Mouse (Mus musculus) heart, embryonic 11.5 days (tissue): ENCODE data around the gene Chmp2b. TPM values are rescaled to one million over a fixed set of nuclear protein-coding genes. Genes with fewer than 3 reads are reported as not detected.

Source experiments
- ATAC-seq: fragments of 200-750 bp; cut with Nextera tagmentation; replicated peaks from 2 replicates; pipeline ENCODE4 v1.8.0; 2017; ENCODE audit warnings: moderate library complexity; ENCODE audit not compliant: insufficient number of reproducible peaks, low FRiP score, low TSS enrichment
- H3K27ac ChIP-seq: fragments of 300-500 bp; sonication (generic); 2 replicates; pipeline ENCODE4 v1.5.1; 2014; ENCODE audit warnings: mild to moderate bottlenecking, low read depth, low read length
- H3K27me3 ChIP-seq: fragments of 300-500 bp; sonication (generic); 2 replicates; pipeline ENCODE4 v1.6.1; 2014; ENCODE audit warnings: mild to moderate bottlenecking, low read length, mixed read lengths; ENCODE audit not compliant: control insufficient read depth, insufficient read depth
- H3K36me3 ChIP-seq: fragments of 300-500 bp; sonication (generic); 2 replicates; pipeline ENCODE4 v1.6.1; 2014; ENCODE audit warnings: mild to moderate bottlenecking, low read length, moderate library complexity, mixed read lengths; ENCODE audit not compliant: control insufficient read depth, insufficient read depth
- H3K4me1 ChIP-seq: fragments of 300-500 bp; sonication (generic); 2 replicates; pipeline ENCODE4 v1.6.1; 2014; ENCODE audit warnings: low read length; ENCODE audit not compliant: control insufficient read depth, insufficient read depth
- H3K4me2 ChIP-seq: fragments of 300-500 bp; sonication (generic); 2 replicates; pipeline ENCODE4 v1.6.1; 2014; ENCODE audit warnings: mild to moderate bottlenecking, moderate library complexity
- H3K4me3 ChIP-seq: fragments of 300-500 bp; sonication (generic); 2 replicates; pipeline ENCODE4 v1.5.1; 2014; ENCODE audit warnings: low read depth, low read length
- H3K9ac ChIP-seq: fragments of 300-500 bp; sonication (generic); 2 replicates; pipeline ENCODE4 v1.6.1; 2014; ENCODE audit warnings: mild to moderate bottlenecking, low read depth, low read length, moderate library complexity
- H3K9me3 ChIP-seq: fragments of 300-500 bp; sonication (generic); replicated peaks from 2 replicates; pipeline ENCODE4 v1.6.1; 2016; ENCODE audit warnings: low read length; ENCODE audit not compliant: control insufficient read depth
- whole genome bisulfite sequencing: fragments of 180-500 bp; shearing (Covaris S2); extraction: QIAGEN DNeasy Blood & Tissue Kit; methylation state at CpG from one replicate; pipeline ENCODE4 v1.1.7; 2014; ENCODE audit not compliant: insufficient replicate concordance; 5-methylcytosine and 5-hydroxymethylcytosine counted together
- polyA plus RNA-seq: library from polyadenylated mRNA; unstranded; fragments of >200 nt; fragmentation: Nextera tagmentation; extraction: Ambion mirVana; gene quantifications from 2 replicates; pipeline ENCODE4 v1.2.1, GENCODE M21; 2014

Chmp2b gene
- polyA plus RNA-seq, 1 experiment from 2014 or later: 43.2 TPM

DNA sequence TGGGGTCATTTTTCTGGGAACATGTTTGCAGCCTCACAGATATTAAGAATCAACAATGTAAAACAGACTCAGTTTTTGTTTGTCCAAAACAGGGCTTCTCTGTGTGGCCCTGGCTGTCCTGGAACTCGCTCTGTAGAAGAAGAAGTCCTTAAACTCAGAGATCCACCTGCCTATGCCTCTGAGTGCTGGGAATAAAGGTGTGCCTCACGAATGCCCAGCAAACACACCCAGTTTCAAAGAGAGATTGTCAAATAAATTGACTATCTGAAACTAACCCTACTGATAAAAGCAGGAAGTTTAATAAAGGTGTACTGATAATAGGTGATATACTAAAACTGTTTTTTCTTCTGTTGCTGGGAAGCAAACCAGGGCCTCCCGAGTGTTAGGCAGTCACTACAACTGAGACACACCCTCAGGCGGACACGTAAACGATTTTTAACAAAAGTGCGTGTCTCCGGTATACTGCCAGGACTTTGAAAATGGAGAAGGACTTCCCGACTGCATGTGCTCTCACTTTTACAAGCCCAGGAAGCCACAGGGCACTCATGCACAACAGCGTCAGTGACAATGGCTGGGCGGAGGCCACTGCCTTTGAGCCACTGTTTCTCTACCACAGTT, 18.7 kb downstream of the Chmp2b start:
- Histone ChIP-seq H3K9me3 (no peaks in the 10 kb centered on the region), H3K9ac (no peak overlapping the region), H3K27me3 (no peaks in the 10 kb centered on the region), H3K4me3 (no peak overlapping the region), H3K4me2 (no peak overlapping the region), H3K36me3 (peaks cover 4% of the 10 kb centered on the region; the same call in 1 of the 2 replicates), H3K4me1 (no peaks in the 10 kb centered on the region), H3K27ac (no peak overlapping the region)
- 88% methylated on average over 11 of the region's 11 CpGs for WGBS
- no peak for ATAC-seq

DNA sequence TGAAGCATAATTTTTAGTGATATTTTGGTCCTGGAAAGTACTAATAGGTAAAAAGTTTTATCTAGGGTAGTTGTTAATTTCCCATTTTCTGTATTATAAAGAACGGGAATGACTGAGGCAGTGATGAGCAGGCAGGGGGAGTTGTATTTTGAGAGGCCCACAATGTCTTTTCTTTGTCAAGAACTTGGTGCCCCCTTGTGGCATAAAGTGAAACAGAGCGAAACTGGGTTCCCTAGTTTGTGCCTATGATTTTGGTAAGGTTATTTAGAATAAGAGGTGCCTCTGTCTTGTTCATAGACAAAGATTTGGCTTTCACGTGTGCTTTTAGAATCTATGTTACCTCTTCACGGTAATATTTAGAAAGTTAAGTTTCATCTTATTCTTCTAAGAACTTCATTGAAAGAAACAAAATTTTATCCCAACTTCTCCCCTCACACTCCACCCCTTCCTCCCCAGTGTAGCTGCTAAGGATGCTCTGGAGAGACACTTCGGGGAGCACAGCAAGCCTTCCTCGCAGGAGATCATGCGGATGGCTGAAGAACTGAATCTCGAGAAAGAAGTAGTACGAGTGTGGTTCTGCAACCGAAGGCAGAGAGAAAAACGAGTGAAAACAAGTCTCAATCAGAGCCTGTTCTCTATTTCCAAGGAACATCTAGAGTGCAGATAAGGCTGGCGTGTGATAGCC, 29.1 kb downstream of the Chmp2b start:
- Histone ChIP-seq H3K27me3 (no peaks in the 10 kb centered on the region), H3K4me2 (peak overlapping the region; percentile 24; the same call in 1 of the 2 replicates), H3K4me1 (no peaks in the 10 kb centered on the region), H3K36me3 (no peaks in the 10 kb centered on the region), H3K27ac (no peak overlapping the region), H3K9ac (no peak overlapping the region), H3K4me3 (no peak overlapping the region), H3K9me3 (no peaks in the 10 kb centered on the region)
- no peak for ATAC-seq
- 22% methylated on average over 12 of the region's 12 CpGs for WGBS

DNA sequence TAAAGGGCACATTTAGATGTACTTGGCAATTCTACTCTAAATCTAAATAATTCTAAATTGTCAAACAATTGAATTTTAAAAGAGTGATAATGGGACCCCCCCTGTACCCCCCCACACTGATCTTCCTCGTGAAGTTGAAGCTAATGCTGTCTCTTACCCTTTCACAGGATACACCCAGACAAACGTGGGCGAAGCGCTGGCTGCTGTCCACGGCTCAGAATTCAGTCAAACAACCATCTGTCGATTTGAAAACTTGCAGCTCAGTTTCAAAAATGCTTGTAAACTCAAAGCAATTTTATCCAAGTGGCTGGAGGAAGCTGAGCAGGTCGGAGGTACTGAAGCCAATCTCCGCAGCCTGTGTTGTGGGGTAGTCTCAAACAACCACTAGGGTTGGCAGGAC, 30.9 kb downstream of the Chmp2b start:
- H3K9ac ChIP-seq: no peak overlapping the region
- no peak overlapping the region for H3K4me3 ChIP-seq
- no peaks in the 10 kb centered on the region for H3K36me3 ChIP-seq
- H3K27ac ChIP-seq: no peak overlapping the region
- no peaks in the 10 kb centered on the region for H3K4me1 ChIP-seq
- no peak overlapping the region for H3K4me2 ChIP-seq
- no peaks in the 10 kb centered on the region for H3K9me3 ChIP-seq
- no peak for ATAC-seq
- no peaks in the 10 kb centered on the region for H3K27me3 ChIP-seq
- 75% methylated on average over 8 of the region's 8 CpGs for WGBS

DNA sequence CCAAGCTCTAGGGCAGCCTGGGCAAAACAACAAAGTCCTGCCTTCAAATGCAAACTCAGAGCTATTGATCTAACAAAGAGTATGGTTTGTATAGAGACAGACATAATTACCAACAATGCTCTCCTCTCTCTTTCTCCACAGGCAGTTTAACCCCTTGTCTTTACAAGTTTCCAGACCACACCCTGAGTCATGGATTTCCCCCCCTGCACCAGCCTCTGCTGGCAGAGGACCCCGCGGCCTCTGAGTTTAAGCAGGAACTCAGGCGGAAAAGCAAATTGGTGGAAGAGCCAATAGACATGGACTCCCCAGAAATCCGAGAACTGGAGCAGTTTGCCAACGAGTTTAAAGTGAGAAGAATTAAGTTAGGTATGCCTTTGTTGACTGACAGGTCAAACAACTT, 32.9 kb downstream of the Chmp2b start:
- Histone ChIP-seq H3K9ac (no peak overlapping the region), H3K9me3 (no peaks in the 10 kb centered on the region), H3K27me3 (no peaks in the 10 kb centered on the region), H3K4me1 (no peaks in the 10 kb centered on the region), H3K36me3 (no peaks in the 10 kb centered on the region), H3K4me2 (no peak overlapping the region), H3K4me3 (no peak overlapping the region), H3K27ac (no peak overlapping the region)
- 34% methylated on average over 5 of the region's 5 CpGs for WGBS
- ATAC-seq: no peak

DNA sequence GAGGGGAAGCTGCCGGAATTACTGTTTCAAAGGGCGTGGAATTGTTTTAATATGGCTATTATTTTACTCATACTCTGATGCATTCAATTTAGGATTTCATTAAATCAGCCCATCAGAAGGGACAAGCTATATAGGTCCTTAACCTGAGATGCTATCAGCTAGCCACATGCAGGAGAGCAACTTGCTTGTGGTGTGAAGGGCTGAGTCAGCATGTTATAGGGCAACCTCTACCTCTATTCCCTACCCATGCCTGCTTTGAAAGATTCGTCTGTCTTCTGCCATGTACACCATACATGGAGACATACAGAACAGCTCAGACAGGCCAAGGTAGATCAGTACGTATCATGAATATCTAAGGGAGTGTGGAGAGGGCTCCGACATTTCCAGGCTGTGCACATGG, 35.8 kb downstream of the Chmp2b start:
- H3K4me2 ChIP-seq: no peak overlapping the region
- ATAC-seq: no peak
- H3K4me1 ChIP-seq: no peaks in the 10 kb centered on the region
- 84% methylated on average over 5 of the region's 5 CpGs for WGBS
- no peaks in the 10 kb centered on the region for H3K9me3 ChIP-seq
- no peaks in the 10 kb centered on the region for H3K27me3 ChIP-seq
- no peak overlapping the region for H3K9ac ChIP-seq
- no peaks in the 10 kb centered on the region for H3K36me3 ChIP-seq
- H3K4me3 ChIP-seq: no peak overlapping the region
- no peak overlapping the region for H3K27ac ChIP-seq

DNA sequence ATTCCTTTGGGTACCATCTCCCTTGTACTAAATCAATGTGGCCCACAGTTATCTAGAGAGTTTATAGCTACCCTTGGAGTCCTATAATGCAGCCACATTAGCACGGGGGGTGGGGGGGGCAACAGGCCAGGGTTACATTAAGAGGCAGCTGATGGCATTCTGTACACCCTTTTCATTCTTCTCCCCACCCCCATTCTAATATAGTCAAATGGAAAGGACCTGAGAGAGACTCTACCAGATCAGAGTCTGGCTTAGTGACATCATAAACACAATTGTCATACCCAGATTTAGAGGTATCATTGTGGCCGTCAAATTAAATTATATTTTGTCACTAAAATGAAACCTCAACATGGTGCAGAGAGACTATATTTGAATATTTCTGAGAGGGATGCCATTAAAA, 36.5 kb downstream of the Chmp2b start:
- H3K4me2 ChIP-seq: no peak overlapping the region
- H3K4me1 ChIP-seq: no peaks in the 10 kb centered on the region
- H3K36me3 ChIP-seq: no peaks in the 10 kb centered on the region
- ATAC-seq: no peak
- H3K4me3 ChIP-seq: no peak overlapping the region
- H3K9ac ChIP-seq: no peak overlapping the region
- H3K27ac ChIP-seq: no peak overlapping the region
- 78% methylated on average over 2 of the region's 2 CpGs for WGBS
- H3K27me3 ChIP-seq: no peaks in the 10 kb centered on the region
- H3K9me3 ChIP-seq: no peaks in the 10 kb centered on the region

DNA sequence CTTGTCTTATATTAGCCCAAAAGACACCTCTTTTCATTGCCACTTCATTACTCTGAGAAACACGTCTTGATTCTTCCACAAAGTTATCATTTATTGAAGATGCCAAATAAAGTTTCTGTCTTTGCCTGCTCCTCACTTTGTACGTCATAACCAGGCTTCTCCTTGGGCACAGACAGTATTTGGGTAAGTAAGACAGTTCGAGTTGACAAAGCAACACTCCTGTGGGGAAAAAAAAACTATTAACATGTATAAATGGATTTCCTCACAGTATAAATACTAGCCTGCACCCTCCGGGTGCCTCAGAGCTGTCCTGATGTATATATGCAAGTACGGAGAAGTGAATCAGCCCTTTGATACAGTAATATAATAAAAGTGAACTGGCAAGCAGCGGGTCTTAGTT, 42.3 kb downstream of the Chmp2b start, which contains the start of gene Pou1f1:
Pou1f1 (plus strand) TSS at position 301 of the 400 bp plus-strand sequence.
- no peak for ATAC-seq
- WGBS: 77% methylated on average over 6 of the region's 6 CpGs
- Histone ChIP-seq H3K9ac (no peak within 1 kb of the TSS), H3K27ac (no peak within 1 kb of the TSS), H3K4me2 (no peak within 1 kb of the TSS), H3K9me3 (no peaks in the 10 kb centered on the region), H3K4me1 (no peaks in the 10 kb centered on the region), H3K4me3 (no peak within 1 kb of the TSS), H3K36me3 (no peaks in the 10 kb centered on the region), H3K27me3 (no peaks in the 10 kb centered on the region)

DNA sequence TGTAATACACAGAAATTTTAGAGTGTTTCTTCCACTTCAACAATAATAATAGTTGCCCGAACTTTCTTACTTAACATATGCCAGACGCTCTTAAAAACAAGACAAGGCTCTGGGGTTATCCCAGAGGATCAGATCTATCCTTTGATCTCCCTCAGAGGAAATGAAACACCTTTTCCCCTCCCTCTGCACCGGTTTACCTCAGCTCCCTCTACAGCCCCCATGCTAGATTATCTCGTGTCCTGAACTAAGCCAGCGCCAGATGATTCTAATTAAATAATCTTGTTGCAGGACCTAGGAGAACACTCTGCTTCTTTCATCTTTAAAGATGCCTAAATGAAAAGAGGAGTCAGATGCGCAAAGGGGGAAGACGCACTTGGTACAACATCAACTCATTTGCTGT, 48.3 kb downstream of the Chmp2b start:
- Histone ChIP-seq H3K9ac (no peak overlapping the region), H3K9me3 (no peaks in the 10 kb centered on the region), H3K27ac (no peak overlapping the region), H3K4me2 (no peak overlapping the region), H3K4me1 (no peaks in the 10 kb centered on the region), H3K4me3 (no peak overlapping the region), H3K27me3 (no peaks in the 10 kb centered on the region), H3K36me3 (no peaks in the 10 kb centered on the region)
- WGBS: 66% methylated on average over 7 of the region's 7 CpGs
- no peak for ATAC-seq

DNA sequence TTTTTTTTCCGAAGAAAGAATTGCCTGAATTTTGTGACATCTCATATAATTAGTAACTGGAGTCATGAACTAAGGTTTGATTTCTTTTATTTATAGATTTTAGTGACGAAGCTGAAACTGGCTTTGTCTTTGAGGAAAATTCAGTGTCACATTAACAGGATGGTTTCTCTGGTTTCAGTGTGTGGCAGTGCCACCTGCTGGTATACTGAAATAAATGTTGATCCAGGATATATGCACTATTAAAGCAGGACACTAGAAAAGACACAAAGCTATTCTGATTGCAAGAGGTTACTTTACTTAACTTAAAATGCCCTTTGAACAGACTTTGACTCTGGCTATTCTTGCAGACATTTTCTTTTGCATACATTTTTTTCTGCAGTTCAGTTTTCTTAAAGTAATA, 65.5 kb downstream of the Chmp2b start:
- ATAC-seq: no peak
- 40% methylated on average over 2 of the region's 2 CpGs for WGBS

More for the DNA sequence above, 65.5 kb downstream of the Chmp2b start:
- Histone ChIP-seq H3K9me3 (no peaks in the 10 kb centered on the region), H3K9ac (no peak overlapping the region), H3K4me2 (no peak overlapping the region), H3K27me3 (no peaks in the 10 kb centered on the region), H3K36me3 (no peaks in the 10 kb centered on the region), H3K4me1 (no peaks in the 10 kb centered on the region), H3K27ac (no peak overlapping the region), H3K4me3 (no peak overlapping the region)
